Mouse (Mus musculus): ENCODE data around the gene Trio.

- TF ChIP-seq POLR2A (IDR thresholded peaks at IDR 0.05; ENCODE audit: insufficient read length, low read depth) (no peak), MAX (IDR thresholded peaks at IDR 0.05; ENCODE audit: low read depth) (no peak), POLR2AphosphoS2 (IDR thresholded peaks at IDR 0.05; ENCODE audit: insufficient read length, low read depth) (no peak), USF1 (IDR thresholded peaks at IDR 0.05; ENCODE audit: low read depth) (no peak), TCF12 (IDR thresholded peaks at IDR 0.05; ENCODE audit: insufficient read depth, poor library complexity, severe bottlenecking) (no peak), CEBPB (IDR thresholded peaks at IDR 0.05; ENCODE audit: insufficient read depth, poor library complexity, severe bottlenecking) (no peak), REST (IDR thresholded peaks at IDR 0.05; ENCODE audit: insufficient read depth, insufficient read length) (no peak), MYOG (IDR thresholded peaks at IDR 0.05; ENCODE audit: control insufficient read depth in 1 of 3, insufficient read depth in 1 of 3, insufficient read length in 2 of 3, low read depth in 2 of 3) (no peak)
Observed at GRCm38 (mm10) chr15:27822461-27822860, 203.2 kb downstream of the Trio start.

Data from myocyte (in vitro differentiated cells).